Mouse (Mus musculus) C2C12 (cell line): ENCODE results near the gene Lcn2. TPM values are rescaled to one million over a fixed set of nuclear protein-coding genes. Genes with fewer than 3 reads are reported as not detected.
A peak's percentile ranks its signal among the peaks of the same experiment; 100 is the strongest.
"Not testable (repeated sequence)": the region's sequence is repeated elsewhere in the genome, so short reads cannot be mapped to it uniquely, and the experiment has no call there.

Source experiments
- H3K27me3 ChIP-seq: one replicate; pipeline ENCODE4 v1.6.1; 2011; ENCODE audit not compliant: control insufficient read depth, insufficient read depth, insufficient read length
- H3K36me3 ChIP-seq: one replicate; pipeline ENCODE4 v1.6.1; 2011; ENCODE audit not compliant: control insufficient read depth, insufficient read depth
- H3K4me3 ChIP-seq: one replicate; pipeline ENCODE4 v1.5.1; 2011; ENCODE audit warnings: mild to moderate bottlenecking, control low read depth; ENCODE audit not compliant: poor library complexity, insufficient read depth, severe bottlenecking
- H3K79me2 ChIP-seq: one replicate; pipeline ENCODE4 v1.6.1; 2011; ENCODE audit not compliant: control insufficient read depth, insufficient read depth
- H3K79me3 ChIP-seq: one replicate; pipeline ENCODE4 v1.6.1; 2011; ENCODE audit warnings: low read depth, control low read depth
- H3ac ChIP-seq: one replicate; pipeline ENCODE3; 2011; ENCODE audit warnings: low read depth; ENCODE audit not compliant: control insufficient read depth, insufficient read length
- CEBPB ChIP-seq: IDR thresholded peaks from one replicate; pipeline ENCODE4 v1.6.1; 2011; ENCODE audit warnings: low read depth, mild to moderate bottlenecking, control low read depth, moderate library complexity
- CTCF ChIP-seq: IDR thresholded peaks from one replicate; pipeline ENCODE4 v1.5.1; 2011; ENCODE audit not compliant: control insufficient read depth, insufficient read depth, insufficient read length
- FOSL1 ChIP-seq: IDR thresholded peaks from one replicate; pipeline ENCODE4 v1.8.0; 2011; ENCODE audit warnings: mild to moderate bottlenecking, low read length; ENCODE audit not compliant: poor library complexity, insufficient read depth, severe bottlenecking
- MAX ChIP-seq: IDR thresholded peaks from one replicate; pipeline ENCODE4 v1.6.1; 2011; ENCODE audit warnings: mild to moderate bottlenecking, control low read depth
- MYOD1 ChIP-seq: IDR thresholded peaks from one replicate; pipeline ENCODE4 v1.6.1; 2011; ENCODE audit warnings: low read depth; ENCODE audit not compliant: control insufficient read depth, insufficient read length
- MYOG ChIP-seq: IDR thresholded peaks from one replicate; pipeline ENCODE4 v1.6.1; 2011; ENCODE audit not compliant: control insufficient read depth, insufficient read length; ENCODE audit errors: extremely low read depth
- USF1 ChIP-seq: IDR thresholded peaks from one replicate; pipeline ENCODE4 v1.6.1; 2011; ENCODE audit warnings: low read depth, mild to moderate bottlenecking, control low read depth, moderate library complexity
- polyA plus RNA-seq: library from polyadenylated mRNA; unstranded; fragments of >200 nt; fragmentation: generic; extraction: Trizol; gene quantifications from one replicate; pipeline ENCODE4 v1.2.1, GENCODE M21; 2012; ENCODE audit warnings: missing spikeins

The Lcn2 gene
- polyA plus RNA-seq, 1 experiment = not detected

DNA sequence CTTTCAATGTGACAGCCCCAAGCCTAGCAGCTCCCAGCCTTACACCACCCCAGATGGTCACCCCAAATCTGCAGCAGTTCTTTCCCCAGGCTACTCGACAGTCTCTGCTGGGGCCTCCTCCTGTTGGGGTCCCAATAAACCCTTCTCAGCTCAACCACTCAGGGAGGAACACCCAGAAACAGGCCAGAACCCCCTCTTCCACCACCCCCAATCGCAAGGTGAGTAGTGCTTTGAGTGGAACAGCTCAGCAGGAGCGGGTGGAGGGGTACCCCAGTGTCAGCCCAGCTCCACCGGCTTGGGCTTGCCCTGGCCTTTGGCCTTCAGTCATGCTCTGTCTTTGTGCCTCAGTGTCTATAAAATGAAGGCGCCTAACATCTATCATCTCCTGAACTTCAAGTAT is 20.7 kb downstream of the Lcn2 start:
- Histone ChIP-seq H3K79me3 (no peaks in the 10 kb centered on the region), H3K4me3 (no peak overlapping the region), H3ac (no peak overlapping the region), H3K79me2 (peaks cover 18% of the 10 kb centered on the region), H3K36me3 (peaks cover 48% of the 10 kb centered on the region), H3K27me3 (no peaks in the 10 kb centered on the region)
- TF ChIP-seq MYOD1 (no peak), CEBPB (no peak), FOSL1 (no peak), USF1 (no peak), MYOG (no peak), MAX (no peak), CTCF (no peak)

DNA sequence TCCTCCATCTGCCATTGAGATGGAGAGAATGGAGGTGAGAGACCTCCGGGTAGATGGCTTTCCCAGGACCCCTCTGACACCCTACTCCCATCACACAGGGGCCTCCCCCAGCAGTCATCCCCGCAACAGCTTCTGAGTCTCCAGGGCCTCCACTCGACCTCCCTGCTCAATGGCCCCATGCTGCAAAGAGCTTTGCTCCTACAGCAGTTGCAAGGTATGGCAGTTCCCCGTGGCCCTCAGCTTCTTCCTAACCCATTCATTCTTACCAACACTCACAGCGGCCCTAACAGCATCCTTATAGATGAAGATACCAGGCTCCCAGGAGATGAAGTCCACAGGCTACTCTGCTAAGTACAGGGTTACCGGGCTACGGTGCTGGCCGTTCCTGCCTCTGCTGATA is 23.9 kb downstream of the Lcn2 start:
- Histone ChIP-seq H3K36me3 (peaks cover 21% of the 10 kb centered on the region), H3K79me3 (no peaks in the 10 kb centered on the region), H3K27me3 (no peaks in the 10 kb centered on the region), H3K79me2 (peaks cover 18% of the 10 kb centered on the region), H3K4me3 (no peak overlapping the region), H3ac (no peak overlapping the region)
- no peak for TF ChIP-seq CEBPB
- no peak for TF ChIP-seq FOSL1
- no peak for TF ChIP-seq MYOG

DNA sequence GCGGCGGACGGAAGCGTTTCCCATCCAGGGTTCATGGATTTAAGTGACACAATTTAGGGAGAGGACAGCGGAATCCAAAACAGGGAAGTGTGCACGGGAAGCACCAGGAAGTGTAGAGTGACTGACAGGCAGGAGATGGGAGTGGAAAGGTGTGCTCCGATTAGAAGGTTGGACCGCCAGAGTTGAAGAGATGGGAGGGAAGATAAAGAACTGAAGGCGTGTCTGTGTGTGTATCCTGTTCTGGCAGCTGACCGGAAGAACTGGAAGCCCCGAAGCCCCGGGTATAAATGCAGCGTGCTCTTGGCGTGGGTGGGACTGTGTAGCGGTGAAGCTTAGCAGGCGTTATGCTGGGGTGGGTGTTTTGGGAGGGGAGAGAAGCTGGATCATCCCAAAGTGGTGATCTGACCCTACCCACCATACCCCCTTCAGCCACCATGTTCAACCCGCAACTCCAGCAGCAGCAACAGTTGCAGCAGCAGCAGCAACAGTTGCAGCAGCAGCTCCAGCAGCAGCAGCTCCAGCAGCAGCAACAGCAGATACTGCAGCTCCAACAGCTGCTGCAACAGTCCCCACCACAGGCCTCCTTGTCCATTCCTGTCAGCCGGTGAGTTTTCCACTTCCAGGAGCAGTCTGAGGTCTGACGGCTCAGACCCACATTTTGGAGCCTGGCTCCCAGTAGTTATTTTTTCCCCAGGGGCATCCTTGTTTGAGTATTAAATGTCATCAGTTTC is 24.5 kb downstream of the Lcn2 start:
- Histone ChIP-seq H3K4me3 (peak overlapping the region; percentile 75), H3ac (peak overlapping the region; percentile 67), H3K27me3 (peaks cover under 1% of the 10 kb centered on the region), H3K79me2 (peaks cover 18% of the 10 kb centered on the region), H3K36me3 (peaks cover 19% of the 10 kb centered on the region), H3K79me3 (no peaks in the 10 kb centered on the region)
- TF ChIP-seq MYOD1 (no peak), MAX (peak; percentile 13), USF1 (peak; percentile 46), CEBPB (no peak), CTCF (no peak), MYOG (no peak), FOSL1 (no peak)

DNA sequence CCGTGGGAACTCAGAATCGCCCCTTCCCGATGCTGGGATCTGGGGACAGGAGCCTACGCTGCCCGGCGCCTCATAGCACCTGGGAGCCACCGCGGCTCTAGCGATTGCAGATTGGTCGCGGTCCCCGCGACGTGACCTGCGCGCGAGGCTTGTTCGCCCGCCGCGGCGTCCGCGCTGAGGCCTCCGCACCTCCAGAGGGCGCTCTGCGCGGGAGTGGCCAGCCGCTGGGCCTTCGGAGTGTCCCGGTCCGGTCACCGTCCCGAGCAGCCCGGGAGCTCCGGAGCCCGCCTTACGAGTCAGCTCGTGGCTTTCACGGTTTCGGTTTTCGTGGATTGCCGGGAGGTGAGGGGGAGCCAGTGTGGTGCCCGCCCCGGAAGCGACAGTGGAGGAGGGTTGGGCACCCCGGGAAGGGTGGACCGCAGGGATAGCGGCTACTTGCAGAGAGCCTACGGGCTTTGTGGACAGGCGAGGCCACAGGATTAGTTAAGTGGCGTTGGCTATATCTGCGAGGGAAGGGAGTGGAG is 25.2 kb downstream of the Lcn2 start:
- peaks cover 18% of the 10 kb centered on the region for H3K79me2 ChIP-seq
- peaks cover 14% of the 10 kb centered on the region for H3K36me3 ChIP-seq
- TF ChIP-seq USF1 = no peak
- peak; percentile 77 for TF ChIP-seq MAX
- peak; percentile 99 for TF ChIP-seq CTCF
- H3K79me3 ChIP-seq = no peaks in the 10 kb centered on the region
- H3K4me3 ChIP-seq = peak overlapping the region; percentile 75
- H3K27me3 ChIP-seq = peaks cover 3% of the 10 kb centered on the region
- peak overlapping the region; percentile 67 for H3ac ChIP-seq

DNA sequence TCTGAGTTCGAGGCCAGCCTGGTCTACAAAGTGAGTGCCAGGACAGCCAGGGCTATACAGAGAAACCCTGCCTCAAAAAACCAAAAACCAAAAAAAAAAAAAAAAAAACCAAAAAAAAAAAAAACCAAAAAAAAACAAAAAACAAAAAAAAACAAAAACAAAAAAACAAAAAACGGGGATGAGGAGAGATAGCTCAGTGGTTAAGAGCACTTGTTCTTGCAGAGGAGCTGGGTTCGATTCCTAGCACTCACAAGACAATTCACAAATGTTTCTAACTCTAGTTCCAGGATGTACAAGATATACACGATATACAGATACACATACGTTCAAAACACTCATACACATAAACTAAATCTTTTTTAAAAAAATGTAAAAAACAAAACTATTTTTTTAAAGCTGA is 25.8 kb downstream of the Lcn2 start:
- Histone ChIP-seq H3K79me2 (peaks cover 18% of the 10 kb centered on the region), H3K4me3 (peak overlapping the region; percentile 75)
- not testable (repeated sequence) for H3K36me3 ChIP-seq, H3K27me3 ChIP-seq, H3ac ChIP-seq, H3K79me3 ChIP-seq

DNA sequence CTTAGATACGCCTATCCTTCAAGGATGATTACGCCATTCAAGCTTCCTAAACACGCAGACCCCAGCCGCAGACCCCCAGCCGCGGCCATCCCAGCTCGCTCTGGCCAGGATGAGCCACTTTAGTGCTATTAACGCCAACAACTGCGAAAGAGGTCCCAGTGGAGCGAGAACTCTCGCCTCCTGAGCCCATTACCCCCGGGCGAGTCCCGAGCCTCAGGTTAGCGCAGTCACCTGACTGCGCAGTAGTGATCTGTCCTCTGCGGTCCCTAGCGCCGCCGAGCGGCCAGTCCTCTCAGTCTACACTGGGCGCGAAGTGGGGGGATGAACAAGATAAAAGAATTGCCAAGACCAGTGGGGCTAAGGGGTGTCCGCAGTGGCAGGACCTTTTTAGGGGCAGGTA is 26.6 kb downstream of the Lcn2 start:
- no peak for TF ChIP-seq MYOD1
- TF ChIP-seq MYOG = no peak
- no peak for TF ChIP-seq CEBPB
- no peak for TF ChIP-seq USF1
- no peak for TF ChIP-seq FOSL1
- TF ChIP-seq CTCF = no peak
- TF ChIP-seq MAX = no peak
- peaks cover 18% of the 10 kb centered on the region for H3K79me2 ChIP-seq
- peaks cover 3% of the 10 kb centered on the region for H3K27me3 ChIP-seq
- peak overlapping the region; percentile 16 for H3ac ChIP-seq
- no peak overlapping the region for H3K4me3 ChIP-seq
- H3K36me3 ChIP-seq = peaks cover 3% of the 10 kb centered on the region
- H3K79me3 ChIP-seq = no peaks in the 10 kb centered on the region
